Mouse (Mus musculus): ENCODE data around the gene Dock9.

- TF ChIP-seq CTCF (IDR thresholded peaks at IDR 0.05; ENCODE audit: low read depth, low read length) (no peak), POLR2A (IDR thresholded peaks at IDR 0.05; ENCODE audit: borderline replicate concordance, low read depth, low read length) (no peak)
Measured at GRCm38 (mm10) chr14:121676121-121676591, 121.5 kb downstream of the Dock9 start.
